Mouse (Mus musculus) cerebellum, postnatal 10 days (tissue): Measurements from ENCODE around the gene Churc1.

Source experiments
- DNase-seq, 2 experiments: peaks; one replicate each; pipeline ENCODE4 v3.0.0; 2021; ENCODE audit warnings: mixed read lengths in 2 of 2

Gene Churc1

DNA sequence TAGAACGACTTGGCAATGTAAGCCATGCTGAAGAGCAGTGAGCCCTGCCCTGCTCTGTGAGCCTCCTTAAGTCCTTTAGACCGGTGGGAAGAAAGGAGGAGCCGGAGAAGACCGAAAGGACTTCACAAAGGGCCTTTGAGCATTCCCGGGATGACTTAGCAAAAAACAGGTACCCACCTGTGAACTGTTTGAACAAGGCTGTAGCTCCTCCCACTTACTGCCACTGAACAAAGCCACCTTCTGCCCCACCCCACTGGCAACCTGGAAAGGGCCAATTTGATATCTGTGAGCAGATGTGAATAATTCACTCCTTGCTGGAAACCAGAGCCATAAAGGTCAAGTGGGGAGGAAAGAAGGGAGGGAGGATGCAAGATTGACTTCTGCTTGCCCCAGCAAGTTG lies 30.0 kb downstream of the Churc1 start, which contains the start of gene Gpx2:
Gene Gpx2, minus strand, starts transcription at position 205 of the 400 bp plus-strand sequence.
- DNase-seq = no peak

DNA sequence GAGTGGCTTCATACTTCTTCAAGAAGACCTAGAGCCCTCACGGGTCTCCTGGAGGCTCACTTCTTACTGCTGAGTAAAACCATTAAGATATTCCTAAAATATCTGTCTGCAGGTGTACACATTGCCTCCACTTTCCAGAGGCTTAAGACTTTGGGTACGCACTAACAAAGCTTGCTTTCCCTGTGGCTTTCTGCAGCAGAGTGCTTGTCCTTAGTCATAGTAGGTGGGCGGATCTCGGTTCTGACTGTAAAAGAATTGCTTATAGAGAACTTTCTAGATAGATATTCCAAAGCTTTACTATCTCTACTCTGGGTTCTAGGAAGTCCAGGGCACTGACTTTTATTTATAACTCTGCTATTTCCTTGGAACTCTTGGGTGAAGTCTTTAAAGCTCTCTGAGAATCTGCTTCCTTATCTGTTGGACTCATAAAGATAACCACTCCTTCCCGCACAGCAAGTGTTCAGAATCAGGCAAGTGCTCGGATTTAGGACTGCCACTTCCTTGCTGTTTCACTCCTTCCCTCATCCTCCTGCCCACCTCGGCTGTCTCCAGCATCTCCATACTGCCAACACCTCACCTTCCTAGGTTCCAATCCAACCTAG lies 31.7 kb downstream of the Churc1 start:
- DNase-seq = no peak

DNA sequence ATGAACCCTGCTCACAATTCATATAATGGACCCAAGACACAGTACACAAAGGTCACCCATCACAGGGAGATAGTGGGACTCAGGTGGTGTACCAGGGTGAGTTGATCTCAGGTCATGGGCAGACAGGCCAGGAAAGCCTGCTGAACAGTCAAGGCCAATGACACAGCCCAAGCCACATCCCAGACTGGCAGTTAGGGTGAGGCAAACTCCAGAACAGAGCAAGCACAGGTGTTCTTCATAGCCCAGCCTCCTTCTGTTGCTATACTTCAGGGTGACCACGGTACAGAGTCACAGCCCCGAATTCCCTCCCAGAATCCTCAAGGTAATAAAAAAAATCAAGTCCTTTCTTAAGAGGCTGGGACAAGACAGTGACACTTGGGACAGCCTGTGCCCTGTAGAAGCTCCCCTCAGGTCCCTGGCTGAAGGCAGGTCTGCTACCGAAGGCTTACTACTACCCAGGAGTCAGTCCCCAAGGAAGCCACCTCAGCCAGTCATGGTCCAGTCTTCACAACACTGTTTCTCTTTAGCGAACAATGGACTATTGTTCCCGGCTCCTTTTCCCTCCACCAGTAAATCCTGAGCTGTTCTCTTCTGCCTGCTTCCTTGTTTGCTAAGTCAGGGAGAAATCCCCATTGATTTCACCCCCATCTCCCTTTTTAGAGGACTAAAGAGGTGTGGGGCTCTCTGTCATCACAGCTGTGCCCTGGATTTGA lies 32.8 kb downstream of the Churc1 start:
- DNase-seq = no peak

DNA sequence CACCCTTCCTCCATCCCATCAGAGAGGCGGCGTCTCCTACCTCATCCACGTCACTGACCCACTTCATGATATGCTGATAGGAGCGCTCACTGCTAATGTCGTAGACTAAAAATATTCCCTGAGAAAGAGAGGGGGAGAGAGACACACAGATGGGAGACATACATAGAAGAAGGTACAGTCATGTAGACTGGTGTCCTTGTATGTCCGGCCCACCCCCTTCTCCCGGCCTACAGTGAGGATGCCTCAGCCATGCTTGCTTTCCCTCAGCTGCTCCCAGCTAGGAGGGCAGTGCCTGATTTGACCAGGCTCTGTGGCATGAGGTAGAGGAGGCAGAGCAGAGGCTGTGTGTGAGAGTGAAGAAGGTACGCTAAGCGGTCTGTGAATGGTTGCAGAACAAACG lies 37.7 kb downstream of the Churc1 start:
- DNase-seq = no peak

DNA sequence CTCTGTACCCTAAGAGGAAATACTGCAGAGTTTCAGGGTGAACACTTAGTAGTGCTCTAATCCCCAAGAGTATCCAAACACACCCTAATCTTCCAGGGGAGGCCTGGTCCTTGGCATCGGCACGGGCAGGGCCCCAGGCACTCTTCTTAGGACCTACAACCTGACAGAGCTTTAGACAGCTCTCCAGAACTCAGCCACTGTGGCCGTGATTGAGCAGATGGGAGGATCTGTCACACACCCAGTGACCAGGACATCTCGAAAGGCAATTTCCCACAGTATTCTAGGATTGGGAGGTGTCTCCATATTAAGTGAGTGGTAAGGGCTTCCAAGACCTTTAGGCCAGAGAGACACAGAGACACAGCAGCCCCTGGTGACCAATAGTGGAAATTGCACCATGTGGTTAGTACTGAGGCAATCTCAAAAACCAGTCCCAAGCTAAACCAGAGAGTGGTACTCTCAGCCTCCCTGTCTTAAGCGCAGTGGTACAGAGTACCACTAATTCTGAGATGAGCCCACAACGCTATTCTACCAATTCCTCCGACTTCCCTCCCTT lies 38.4 kb downstream of the Churc1 start:
- peak; percentile 77 to 81 for DNase-seq

DNA sequence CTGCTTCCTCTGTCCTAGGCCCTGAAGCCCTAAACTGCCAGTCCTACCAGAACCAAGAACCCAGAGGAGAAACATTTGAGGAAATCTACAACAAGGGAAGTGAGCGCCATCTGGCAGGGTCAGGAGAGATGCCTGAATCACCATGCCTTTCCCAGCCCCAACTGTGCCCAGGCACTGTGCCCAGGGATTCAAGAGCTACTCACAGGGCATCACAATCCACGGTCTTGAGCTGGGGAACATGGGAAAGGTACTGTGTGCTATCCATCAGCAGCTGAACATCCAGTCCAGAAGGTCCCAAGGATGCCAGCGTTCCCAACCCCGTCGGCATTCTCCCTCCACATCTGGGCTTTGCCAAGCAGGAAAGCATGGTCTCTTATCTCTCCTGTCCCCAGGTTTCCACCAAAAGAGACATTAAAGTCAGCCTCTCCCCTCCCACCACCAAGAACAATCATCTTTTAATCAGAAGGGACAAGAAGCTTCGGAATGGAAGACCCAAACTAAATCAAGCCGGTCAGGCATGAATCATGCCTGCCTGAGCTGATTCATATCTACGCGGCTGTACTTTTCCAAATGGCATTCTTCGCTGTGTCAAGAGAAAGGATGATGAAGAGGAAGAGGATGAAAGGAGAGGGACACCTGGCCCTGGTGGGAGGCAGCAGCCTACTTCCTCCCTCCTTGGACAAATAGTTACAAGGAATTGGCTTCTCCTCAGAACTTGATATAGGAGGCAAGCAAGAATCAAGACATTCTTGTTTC lies 39.9 kb downstream of the Churc1 start:
- DNase-seq = peak; percentile 96 to 98

DNA sequence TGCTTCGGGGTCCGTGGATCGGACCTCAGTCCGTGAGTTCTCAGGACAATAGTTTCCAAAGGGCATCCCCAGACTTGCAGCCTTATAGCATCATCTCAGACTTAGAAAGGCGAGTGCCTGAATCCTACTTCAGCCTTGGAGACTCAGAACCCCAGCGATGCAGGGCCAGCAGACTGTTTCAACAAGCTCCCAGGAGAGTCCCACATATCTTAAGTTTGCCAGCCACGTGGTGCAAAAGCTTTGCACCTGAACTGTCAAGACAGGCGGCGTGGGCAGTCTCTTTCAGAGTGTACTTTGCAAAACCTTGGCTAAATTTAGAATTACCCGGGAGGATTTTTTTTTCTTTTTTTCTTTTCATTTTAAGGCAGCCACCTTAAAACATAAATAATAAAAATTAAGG lies 42.5 kb downstream of the Churc1 start:
- DNase-seq = no peak

DNA sequence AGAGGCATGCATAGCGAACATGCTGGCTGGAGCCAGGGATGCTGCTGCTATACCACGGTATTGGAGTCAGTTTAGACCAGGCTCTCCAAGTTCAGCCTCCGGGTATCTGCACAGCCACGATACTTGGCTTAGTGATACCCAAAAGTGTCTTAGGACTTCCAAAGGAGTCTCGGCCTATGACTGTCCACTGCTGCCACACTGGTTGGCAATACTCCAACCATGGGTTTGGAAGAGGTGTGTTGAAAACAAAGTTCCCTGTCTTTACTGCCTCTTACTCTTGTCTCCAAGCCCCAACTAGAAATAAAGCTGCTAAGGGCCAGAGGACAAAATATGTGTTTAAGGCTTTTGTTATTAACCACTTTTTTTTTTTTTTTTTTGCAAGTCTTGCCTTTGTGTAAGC lies 45.2 kb downstream of the Churc1 start:
- DNase-seq = peak; percentile 25 to 61

DNA sequence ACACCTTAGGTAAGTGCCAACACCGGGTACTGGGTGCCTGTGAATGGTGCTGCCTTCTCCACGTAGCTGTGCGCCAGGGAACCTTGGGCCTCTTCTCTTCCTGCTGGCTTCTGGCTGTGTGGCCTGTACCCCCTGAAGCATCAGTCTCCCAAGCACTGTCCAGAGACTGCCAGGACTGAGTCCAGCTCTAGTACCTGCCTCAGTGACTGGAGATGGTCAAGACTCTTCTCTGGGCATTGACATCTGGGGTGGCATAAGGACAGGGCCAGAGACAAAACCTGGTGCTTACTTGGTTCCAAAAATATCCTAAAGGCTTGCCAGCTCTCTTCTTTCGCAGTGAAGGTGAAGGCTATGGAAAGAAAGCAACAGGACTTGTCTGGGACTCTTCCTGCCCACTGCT lies 45.7 kb downstream of the Churc1 start:
- peak; percentile 61 to 66 for DNase-seq

DNA sequence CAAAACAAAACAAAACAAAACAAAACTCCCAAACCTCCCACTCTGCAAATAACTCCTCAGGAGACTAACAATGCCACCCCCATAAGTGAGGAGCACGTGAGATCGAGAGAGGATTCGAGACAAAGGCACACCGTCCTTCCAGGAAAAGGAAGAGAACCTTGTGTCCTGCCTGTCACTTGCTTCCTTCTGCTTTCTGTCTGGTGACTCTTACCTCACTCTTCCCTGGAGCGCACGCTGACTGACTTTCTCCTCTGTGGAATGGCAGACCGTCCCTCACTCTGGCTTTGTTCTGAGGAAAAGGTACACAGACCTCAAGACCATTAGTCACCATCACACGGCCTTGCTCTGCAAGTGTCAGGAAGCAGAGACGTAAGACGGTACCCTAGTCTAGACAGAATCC lies 48.2 kb downstream of the Churc1 start:
- no peak for DNase-seq

DNA sequence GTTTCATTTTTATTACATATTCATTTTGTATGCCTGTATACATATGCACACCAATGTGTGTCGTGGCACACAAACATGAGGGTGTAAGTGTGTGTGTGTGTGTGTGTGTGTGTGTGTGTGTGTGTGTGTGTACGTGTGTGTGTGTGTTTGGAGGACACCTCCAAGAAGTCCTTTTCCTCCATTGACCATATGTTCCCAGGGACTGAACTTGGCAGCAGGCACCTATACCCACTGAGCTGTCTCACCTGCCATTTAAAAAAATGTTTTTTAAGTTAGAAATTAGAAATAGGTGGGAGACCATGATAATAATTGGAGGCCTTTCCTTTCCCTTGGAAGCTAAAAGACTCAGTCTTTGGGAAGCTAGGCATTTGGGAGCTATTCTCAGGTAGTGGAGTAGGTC lies 48.8 kb downstream of the Churc1 start:
- DNase-seq = peak in 1 of 2 experiments; percentile 48

DNA sequence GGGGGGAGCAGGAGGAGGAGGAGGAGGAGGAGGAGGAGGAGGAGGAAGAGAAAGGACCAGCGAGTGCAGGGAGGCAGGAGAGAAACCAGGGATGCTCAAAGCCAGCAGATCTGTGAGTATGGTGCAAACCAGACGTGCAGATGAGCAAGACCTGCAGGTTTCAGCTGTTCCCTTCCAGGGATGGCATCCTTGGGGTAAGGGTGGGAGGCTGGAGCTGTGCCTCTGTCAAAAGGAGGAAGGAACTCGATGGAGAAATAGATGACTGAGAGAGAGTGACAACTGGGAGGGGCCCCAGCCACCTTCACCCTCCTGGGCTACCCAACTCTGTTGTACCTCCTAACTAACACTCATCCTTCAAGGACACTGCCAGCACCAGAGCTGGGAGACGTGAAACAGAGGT lies 51.4 kb downstream of the Churc1 start:
- DNase-seq = no peak

DNA sequence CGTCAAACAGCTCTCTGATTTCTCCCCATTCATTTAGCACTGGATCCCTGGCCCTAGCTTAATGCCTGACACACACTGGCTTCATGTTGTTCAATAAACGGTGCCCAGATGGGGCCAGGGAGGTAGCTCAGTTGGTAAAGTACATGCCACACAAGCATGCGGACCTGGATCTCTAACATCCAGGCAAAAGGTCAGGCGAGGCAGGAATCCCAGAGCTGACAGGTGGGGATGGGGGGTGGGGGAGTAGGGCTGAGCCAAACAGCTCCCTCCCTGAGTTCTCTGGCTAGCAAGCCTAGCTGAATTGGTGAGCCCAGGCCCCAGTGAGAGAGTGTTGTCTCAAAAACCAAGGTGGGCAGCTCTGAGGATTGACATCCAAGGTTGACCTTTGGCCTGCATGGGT lies 51.8 kb downstream of the Churc1 start:
- DNase-seq = peak in 1 of 2 experiments; percentile 36

DNA sequence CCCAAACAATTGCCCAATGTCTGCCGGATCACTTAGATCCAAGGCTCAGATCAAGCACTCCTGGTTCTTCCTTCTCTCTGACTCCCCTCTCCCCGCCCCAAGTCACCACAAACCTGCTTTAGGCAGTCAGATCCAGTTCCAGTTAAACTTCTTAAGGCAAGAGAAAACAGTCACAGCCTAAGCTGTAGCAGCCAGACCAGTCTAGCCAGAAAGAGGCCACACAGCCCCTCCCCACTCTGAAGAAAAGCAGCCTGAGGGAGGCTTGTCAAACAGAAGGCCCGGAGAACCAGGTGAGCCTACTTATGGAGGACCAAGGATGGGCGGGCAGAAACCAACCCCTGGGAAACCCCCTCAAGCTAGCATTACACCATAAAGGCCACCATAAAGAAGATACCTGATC lies 52.8 kb downstream of the Churc1 start:
- DNase-seq = no peak

DNA sequence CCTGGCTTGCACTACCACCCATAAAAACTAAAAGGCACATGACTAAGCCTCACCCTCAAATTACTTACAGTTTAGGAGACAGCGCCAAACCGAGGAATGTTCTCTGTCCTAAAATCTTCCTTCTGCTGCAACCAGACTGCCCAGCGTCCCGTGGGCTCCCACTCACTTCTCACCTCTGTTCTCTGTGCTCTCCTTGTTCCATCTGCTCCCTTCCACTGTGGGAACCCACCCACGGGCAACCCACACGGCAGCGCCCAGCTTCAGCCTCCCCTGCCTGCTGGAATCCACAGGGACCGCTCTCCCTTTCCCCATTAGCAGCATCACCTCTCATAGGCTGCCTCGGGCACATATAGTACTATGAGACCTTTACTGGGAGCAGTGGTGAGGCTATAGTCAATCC lies 53.6 kb downstream of the Churc1 start:
- no peak for DNase-seq

DNA sequence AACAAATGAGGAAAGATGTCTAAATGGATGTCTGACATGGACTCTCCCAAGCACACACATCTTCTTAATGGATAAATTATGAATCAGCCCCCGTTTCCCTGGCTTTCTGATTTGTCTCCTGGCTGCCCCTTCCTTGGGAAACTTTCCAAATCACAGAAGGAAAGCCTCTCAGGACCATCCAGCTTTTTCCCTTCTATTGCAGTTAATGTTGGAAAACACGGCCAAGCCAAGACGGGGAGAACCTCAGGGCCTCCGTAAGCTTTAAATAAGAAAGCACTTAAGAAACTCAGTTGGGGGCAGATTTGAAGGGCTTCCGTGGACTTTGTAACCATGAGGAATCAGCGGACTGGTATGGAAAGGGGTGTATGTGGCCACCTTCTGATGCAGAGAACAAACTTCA lies 54.5 kb downstream of the Churc1 start:
- DNase-seq = no peak

DNA sequence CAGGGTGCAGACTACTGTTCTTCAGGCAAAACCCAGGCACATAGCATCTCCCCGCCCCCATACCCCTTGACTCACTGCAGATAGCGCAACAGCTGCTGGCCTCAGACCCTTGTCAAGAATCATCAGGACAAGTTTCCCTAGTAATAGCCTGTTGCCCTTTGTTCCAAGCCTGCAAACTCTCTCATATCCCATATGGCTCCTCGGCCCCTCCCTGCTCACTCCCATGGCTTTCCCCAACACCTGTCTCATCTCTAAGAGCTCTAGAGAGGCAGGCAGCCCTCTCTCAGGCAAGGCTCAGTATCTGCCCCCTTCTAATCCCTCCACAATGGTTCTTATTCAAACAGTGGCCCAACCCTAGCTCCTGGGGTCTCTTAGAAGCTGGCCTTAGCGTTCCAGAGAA lies 55.3 kb downstream of the Churc1 start:
- peak in 1 of 2 experiments; percentile 34 for DNase-seq

DNA sequence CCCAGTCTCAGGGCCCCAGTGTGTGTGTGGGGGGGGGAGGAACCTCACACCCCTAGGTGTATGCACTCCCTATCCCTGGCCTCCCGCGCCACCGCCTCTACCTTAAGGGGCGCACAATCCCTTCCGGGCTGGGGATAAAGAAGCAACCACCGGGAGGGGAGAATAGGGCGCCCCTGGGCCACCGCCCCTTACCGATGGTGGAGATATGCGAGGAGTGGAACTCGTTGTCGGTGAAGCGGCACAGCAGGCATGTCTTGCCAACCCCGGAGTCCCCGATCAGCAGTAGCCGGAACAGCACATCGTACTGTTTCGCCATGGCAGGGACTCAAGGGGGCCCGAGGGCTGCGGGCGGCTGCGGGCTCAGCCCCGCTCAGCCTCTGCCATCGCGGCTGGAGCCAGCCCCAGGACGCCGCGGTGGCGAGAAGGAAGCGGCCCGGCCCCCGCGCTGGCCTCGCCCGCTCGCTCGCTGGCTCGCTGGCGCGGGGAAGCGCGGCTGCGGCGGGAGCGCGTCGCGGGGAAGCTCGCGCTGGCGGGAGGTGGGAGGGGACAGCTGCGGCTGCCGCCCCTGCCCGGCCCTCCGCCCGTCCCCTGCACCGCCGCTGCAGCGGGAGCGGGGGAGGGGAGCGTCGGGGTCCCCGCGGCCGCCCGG lies 56.8 kb downstream of the Churc1 start:
- peak; percentile 68 to 74 for DNase-seq

DNA sequence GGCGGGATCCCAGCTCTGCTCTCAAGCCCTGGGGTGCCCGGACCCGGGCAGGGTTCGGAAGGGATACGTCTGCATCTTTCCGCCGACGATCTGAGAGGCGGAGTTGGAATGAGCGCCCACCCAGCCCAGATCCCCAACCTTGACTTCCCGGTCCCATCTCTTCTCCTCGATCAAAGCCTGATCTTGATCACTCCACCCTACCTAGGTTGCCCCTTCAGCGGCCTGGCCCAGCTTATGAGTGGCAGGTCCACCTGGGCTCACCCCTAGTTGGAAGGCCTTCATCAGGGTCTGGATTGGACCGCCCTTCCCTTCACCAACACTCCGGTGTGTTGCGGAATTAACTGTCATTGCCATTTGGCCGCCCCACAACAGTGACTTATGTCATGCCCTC lies 57.3 kb downstream of the Churc1 start, which contains the start of gene Rab15:
Gene Rab15, minus strand, starts transcription at position 258 of the 391 bp plus-strand sequence.
- peak; percentile 62 to 70 for DNase-seq

DNA sequence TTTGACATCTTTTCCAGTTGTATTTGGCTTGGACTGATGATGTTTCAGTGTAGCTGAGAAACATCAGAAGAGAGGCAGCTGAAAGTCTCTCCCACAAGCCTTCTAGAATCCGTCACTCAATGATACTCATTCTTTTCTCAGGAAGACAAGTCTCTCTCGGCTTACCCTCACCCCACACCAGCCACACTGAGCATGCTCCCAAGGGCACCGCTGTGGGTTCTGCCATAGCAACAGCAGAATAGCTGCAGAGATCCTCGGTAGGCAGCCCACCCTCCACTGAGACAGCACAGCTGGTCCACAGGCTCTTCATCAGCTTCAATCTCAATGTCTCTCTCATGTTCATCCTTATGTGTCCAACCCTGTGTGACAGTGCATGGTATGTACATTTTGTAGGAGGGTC lies 59.9 kb downstream of the Churc1 start:
- DNase-seq = no peak

DNA sequence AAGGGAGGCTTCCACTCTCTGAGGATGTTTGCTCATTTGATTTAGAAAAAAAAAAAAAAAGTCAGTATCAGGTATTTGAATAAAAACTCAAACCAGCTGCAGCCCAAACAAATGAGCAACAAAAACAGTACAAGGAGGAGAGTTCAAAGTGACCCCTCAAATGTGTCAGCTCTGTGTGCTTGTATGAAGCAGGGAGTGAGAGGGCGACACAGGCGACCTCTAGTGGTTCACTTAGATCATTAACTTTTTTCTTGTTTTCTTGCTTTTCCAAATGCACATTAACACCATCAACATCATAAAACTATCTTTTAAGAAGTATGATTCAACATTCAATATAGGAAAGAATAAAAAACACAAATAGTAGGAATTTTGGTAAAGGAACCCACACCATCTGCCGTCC lies 67.4 kb downstream of the Churc1 start:
- DNase-seq = peak; percentile 54 to 67
